In genomic region chr7:5014251-5015117, GRCm38 (mm10) we compare ENCODE assay signal across 8 mouse cellular contexts. TPM values are rescaled to one million over a fixed set of nuclear protein-coding genes. Genes with fewer than 3 reads are reported as not detected.
A peak's percentile ranks its signal among the peaks of the same experiment; 100 is the strongest.
DNase-seq lines count a peak whose midpoint lies in the region; ATAC-seq and TF ChIP-seq lines count a peak whose summit lies in the region.

TSS of gene Zfp524 (plus strand) at chr7:5014415.
TSS of gene Fiz1 (minus strand) at chr7:5014697.

- no peaks in the 10 kb centered on the region for H3K9me3 ChIP-seq in kidney, embryonic 14.5 days (ENCODE audit: control insufficient read depth, low read length)
- no peaks in the 10 kb centered on the region for H3K9me3 ChIP-seq in limb, embryonic 15.5 days

- WGBS in kidney, embryonic 14.5 days = under 1% methylated on average over 42 of the region's 42 CpGs
- under 1% methylated on average over 42 of the region's 42 CpGs for WGBS in limb, embryonic 15.5 days

- H3K27me3 ChIP-seq in kidney, embryonic 14.5 days (ENCODE audit: control insufficient read depth, insufficient read depth, low read length) = no peaks in the 10 kb centered on the region
- no peaks in the 10 kb centered on the region for H3K27me3 ChIP-seq in limb, embryonic 15.5 days

- TF ChIP-seq POLR2A in bone marrow macrophage, adult 2 months (IDR thresholded peaks at IDR 0.05; ENCODE audit: borderline replicate concordance, low read depth, low read length) = no peak; the same call in 1 of the 2 replicates
- peak; percentile 12; the same call in 1 of the 2 replicates for TF ChIP-seq POLR2A in embryonic fibroblast, embryonic 13.5 days (IDR thresholded peaks at IDR 0.05; ENCODE audit: low read depth, low read length)

- peaks cover 36% of the 10 kb centered on the region for H3K36me3 ChIP-seq in kidney, embryonic 14.5 days (ENCODE audit: control insufficient read depth, insufficient read depth, low read length)
- peaks cover 43% of the 10 kb centered on the region for H3K36me3 ChIP-seq in limb, embryonic 15.5 days

- peak within 1 kb of the TSS; percentile 100 for H3K27ac ChIP-seq in bone marrow macrophage, adult 2 months (ENCODE audit: insufficient read depth, low read depth, low read length)
- H3K27ac ChIP-seq in embryonic fibroblast, embryonic 13.5 days (ENCODE audit: insufficient read depth, low read length) = peak within 1 kb of the TSS; percentile 99
- H3K27ac ChIP-seq in kidney, embryonic 14.5 days (ENCODE audit: low read depth, low read length) = peak within 1 kb of the TSS; percentile 99
- peak within 1 kb of the TSS; percentile 99 for H3K27ac ChIP-seq in limb, embryonic 15.5 days

- peak; percentile 84 for ATAC-seq in kidney, embryonic 14.5 days (ENCODE audit: low FRiP score, low TSS enrichment)
- peak; percentile 82 for ATAC-seq in limb, embryonic 15.5 days (ENCODE audit: insufficient number of reproducible peaks, low FRiP score, low TSS enrichment, low read depth)

- no peak for TF ChIP-seq CTCF in bone marrow macrophage, adult 2 months (IDR thresholded peaks at IDR 0.05; ENCODE audit: low read depth, low read length)
- no peak for TF ChIP-seq CTCF in embryonic fibroblast, embryonic 13.5 days (IDR thresholded peaks at IDR 0.05; ENCODE audit: borderline replicate concordance, insufficient read depth, low read length)

- H3K9ac ChIP-seq in kidney, embryonic 14.5 days (ENCODE audit: low read depth, low read length) = peak within 1 kb of the TSS; percentile 88
- peak within 1 kb of the TSS; percentile 74 for H3K9ac ChIP-seq in limb, embryonic 15.5 days

- peak within 1 kb of the TSS; percentile 97 for H3K4me3 ChIP-seq in bone marrow macrophage, adult 2 months (ENCODE audit: insufficient read depth, low read length)
- peak within 1 kb of the TSS; percentile 90 for H3K4me3 ChIP-seq in embryonic fibroblast, embryonic 13.5 days (ENCODE audit: insufficient read depth, low read length)
- H3K4me3 ChIP-seq in kidney, embryonic 14.5 days (ENCODE audit: low read length) = peak within 1 kb of the TSS; percentile 79
- H3K4me3 ChIP-seq in limb, embryonic 15.5 days = peak within 1 kb of the TSS; percentile 74

- H3K4me2 ChIP-seq in kidney, embryonic 14.5 days (replicated peaks; ENCODE audit: low read depth, low read length) = peak within 1 kb of the TSS; percentile 52
- H3K4me2 ChIP-seq in limb, embryonic 15.5 days = peak within 1 kb of the TSS; percentile 64

- H3K4me1 ChIP-seq in bone marrow macrophage, adult 2 months (ENCODE audit: control insufficient read depth, insufficient read depth, low read length) = peaks cover 18% of the 10 kb centered on the region
- H3K4me1 ChIP-seq in embryonic fibroblast, embryonic 13.5 days (ENCODE audit: control insufficient read depth, insufficient read depth, low read length) = peaks cover 2% of the 10 kb centered on the region; the same call in 1 of the 2 replicates
- peaks cover 3% of the 10 kb centered on the region; the same call in 1 of the 2 replicates for H3K4me1 ChIP-seq in kidney, embryonic 14.5 days (ENCODE audit: control insufficient read depth, insufficient read depth, low read length)
- peaks cover 17% of the 10 kb centered on the region; the same call in 1 of the 2 replicates for H3K4me1 ChIP-seq in limb, embryonic 15.5 days

- DNase-seq in 416B (ENCODE audit: low read depth) = peak; percentile 99
- DNase-seq in heart, adult 9 months (ENCODE audit: low spot score in 2 of 2) = peak; percentile 89 to 98
- peak; percentile 88 to 96 for DNase-seq in monocyte, adult 2 months (ENCODE audit: low read depth in 1 of 2, low spot score in 2 of 2)
- peak; percentile 94 for DNase-seq in spleen, postnatal 36 days (ENCODE audit: low spot score in 2 of 2)

RNA-seq across cellular contexts. Expression of gene Zfp524, which starts in this region (rescaled TPM):
- polyA plus RNA-seq in bone marrow macrophage, adult 2 months (2012; ENCODE audit: insufficient read depth, insufficient read length, missing spikeins) = 32.9 and 36.4 TPM in 2 replicates
- 8.7 and 10.5 TPM in 2 replicates for polyA plus RNA-seq in embryonic fibroblast, embryonic 13.5 days (2011; ENCODE audit: insufficient read length, low read depth, missing spikeins)
- polyA plus RNA-seq in kidney, embryonic 14.5 days (2014; fragmentation: Nextera tagmentation; extraction: Ambion mirVana) = 11.7 and 12.3 TPM in 2 replicates
- polyA plus RNA-seq in limb, embryonic 15.5 days (2015; fragmentation: Nextera tagmentation; extraction: Ambion mirVana) = 14.5 and 15.0 TPM in 2 replicates

RNA-seq across cellular contexts. Expression of gene Fiz1, which starts in this region (rescaled TPM):
- 20.5 and 23.6 TPM in 2 replicates for polyA plus RNA-seq in bone marrow macrophage, adult 2 months (2012; ENCODE audit: insufficient read depth, insufficient read length, missing spikeins)
- polyA plus RNA-seq in embryonic fibroblast, embryonic 13.5 days (2011; ENCODE audit: insufficient read length, low read depth, missing spikeins) = 23.6 and 27.5 TPM in 2 replicates
- 46.5 and 48.6 TPM in 2 replicates for polyA plus RNA-seq in kidney, embryonic 14.5 days (2014; fragmentation: Nextera tagmentation; extraction: Ambion mirVana)
- 37.7 and 38.6 TPM in 2 replicates for polyA plus RNA-seq in limb, embryonic 15.5 days (2015; fragmentation: Nextera tagmentation; extraction: Ambion mirVana)

Comparison
In these comparisons a context has a peak if more than half of its experiments do, and no peak if none do; other contexts are left out.
1. Peak in every context shown above with its lines: DNase-seq, ATAC-seq, H3K4me3 ChIP-seq and H3K27ac ChIP-seq.